Mouse (Mus musculus) forelimb bud, embryonic 11.5 days (tissue): ENCODE results near the gene Tmem43.

Experiments used
- DNase-seq: peaks from one replicate; pipeline ENCODE4 v3.0.0-alpha.2; 2012; ENCODE audit warnings: low read depth, low spot score

Gene Tmem43

GRCm38 (mm10) chr6:91488496-91489212, 15.2 kb downstream of the Tmem43 start:
- DNase-seq, result no peak

GRCm38 (mm10) chr6:91489872-91490271, 16.4 kb downstream of the Tmem43 start:
- DNase-seq, result no peak

DNA sequence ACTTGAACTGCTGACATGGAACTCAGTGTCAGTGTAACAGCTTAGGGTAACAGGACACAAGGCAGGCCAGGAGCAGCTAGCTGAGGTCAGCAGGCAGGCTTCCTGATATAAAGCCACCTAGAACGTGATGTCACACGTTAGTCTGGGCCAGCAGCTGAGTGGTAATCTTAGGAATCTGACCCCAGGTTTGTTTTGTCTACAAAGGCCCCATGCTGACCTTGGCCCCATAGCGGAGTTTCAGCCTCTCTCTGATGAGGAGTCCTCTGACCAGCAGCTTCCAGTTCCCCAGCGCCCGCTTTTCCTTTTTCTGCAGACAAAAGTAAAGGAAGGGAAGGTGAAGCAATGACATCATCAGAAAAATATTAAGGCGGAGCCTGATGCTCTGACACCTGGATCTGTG, 17.5 kb downstream of the Tmem43 start:
- DNase-seq, result no peak

- DNase-seq, result no peak
These were observed 19.6 kb downstream of the Tmem43 start for GRCm38 (mm10) chr6:91493053-91493452.

- no peak for DNase-seq
These were observed 21.0 kb downstream of the Tmem43 start for GRCm38 (mm10) chr6:91494526-91494925.

- no peak for DNase-seq
These were observed 29.8 kb downstream of the Tmem43 start for GRCm38 (mm10) chr6:91503302-91503701.

DNA sequence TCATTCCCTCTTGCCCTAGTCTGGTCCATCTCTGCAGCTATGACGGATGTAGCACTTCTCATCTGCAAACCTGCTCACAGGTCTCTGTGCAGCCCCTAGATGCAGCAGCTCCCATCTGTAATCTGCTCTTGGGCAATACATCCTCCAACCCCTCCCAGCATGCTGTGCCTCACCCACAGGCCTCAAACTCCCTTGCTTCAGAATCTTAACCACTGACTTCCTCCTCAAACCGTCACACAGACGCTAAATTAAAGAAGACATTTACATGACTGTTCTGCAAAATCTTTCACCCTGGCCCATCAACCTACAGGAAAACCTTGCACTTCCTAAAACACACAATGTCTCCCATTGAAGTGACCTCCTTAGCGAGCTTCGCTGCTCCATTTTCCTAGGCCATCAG, 32.5 kb downstream of the Tmem43 start:
- no peak for DNase-seq

- DNase-seq, result no peak
These were observed 34.5 kb downstream of the Tmem43 start for GRCm38 (mm10) chr6:91508041-91508440.

DNA sequence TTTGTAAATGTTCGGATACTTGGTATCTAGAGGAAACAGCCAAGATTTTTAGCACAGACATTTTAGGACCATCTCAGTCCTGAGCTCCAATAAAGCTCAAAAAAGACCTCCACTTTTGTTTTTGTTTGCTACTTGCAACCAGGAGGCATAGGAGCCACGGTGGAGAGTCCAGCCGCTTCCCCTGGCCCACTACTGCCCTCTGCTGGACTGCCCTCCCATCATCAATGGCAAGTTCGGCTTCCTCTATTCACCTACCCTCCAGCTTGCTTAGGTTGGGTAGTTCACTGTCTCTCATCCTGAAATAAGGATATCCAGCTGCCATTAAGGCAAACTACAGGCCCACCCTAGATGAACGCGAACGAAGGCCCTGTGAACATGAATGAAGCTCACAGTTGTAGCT, 35.8 kb downstream of the Tmem43 start:
- peak; percentile 54 for DNase-seq

- no peak for DNase-seq
These were observed 36.7 kb downstream of the Tmem43 start for GRCm38 (mm10) chr6:91510211-91510610.

GRCm38 (mm10) chr6:91514135-91514534, 40.6 kb downstream of the Tmem43 start:
- DNase-seq, result no peak

DNA sequence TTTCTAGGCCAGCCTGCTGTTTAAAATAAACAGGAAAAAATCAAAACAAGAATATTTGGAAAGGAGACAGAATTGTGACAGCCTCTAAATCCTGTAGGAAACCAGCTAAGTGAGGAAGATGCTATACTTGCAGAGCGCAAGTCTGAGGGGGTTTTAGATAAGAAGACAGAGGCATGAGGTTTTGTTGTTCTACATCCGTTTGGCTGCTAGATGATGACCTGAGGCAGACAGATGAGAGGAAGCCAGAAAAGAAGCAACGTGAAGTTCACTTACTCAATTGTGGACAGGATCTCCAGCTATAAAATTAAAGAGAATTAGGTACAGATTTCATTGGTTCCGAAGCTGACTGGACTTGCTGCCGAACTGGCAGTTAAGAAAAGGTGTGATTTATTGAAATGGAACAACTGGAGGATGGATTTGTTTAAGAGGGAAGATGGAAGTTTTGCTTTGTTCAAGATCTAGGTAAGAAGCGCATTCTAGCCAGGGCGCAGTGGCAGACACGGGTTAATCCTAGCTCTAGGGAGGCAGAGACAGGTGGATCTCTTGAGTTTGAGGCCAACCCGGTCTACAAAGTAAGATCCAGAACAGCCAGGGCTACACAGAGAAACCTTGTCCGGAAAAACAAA, 41.3 kb downstream of the Tmem43 start:
- DNase-seq, result no peak

DNA sequence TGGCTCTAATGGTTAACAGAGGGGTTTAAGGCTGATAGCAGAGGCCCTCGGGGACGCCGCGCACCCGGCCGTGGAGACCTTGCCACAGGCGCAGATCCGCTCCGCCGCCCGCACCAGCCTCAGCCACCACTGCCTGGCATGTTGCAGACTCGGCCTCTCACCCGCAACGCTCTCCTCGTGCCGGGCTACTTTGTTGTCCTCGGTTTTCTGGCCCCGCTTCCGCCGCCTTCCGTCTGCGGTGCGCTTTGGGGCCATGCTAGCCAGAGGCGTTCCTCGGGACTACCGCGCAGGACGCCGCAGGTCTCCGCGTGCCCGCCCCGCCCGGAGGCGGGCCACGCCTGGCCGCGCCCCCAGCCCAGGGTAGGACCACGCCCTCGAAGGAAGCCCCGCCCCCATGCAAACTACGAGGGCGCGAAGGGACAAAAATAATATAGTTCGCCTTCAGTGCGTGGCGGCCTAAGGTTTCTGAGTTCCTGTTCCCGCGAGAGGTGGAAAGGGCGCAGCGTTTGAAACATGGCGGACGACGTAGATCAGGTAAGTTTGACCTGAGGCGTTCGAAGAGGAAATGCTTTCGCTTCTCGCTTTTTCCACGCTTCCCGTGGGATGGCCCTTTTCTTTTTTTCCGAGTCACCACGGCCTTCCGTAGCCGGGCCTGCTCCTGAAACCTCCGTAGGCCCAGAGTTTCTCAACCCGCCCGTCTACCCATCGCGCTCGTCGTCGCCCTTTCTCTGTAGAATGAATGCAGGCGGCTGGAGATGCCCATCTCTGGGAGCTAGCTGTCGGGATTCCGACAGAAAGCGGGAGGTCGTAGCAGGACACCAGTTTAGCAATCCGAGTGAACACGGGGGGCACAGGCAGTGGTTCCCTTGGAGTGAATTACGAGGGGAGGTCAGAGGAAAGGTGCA, 42.3 kb downstream of the Tmem43 start, which contains the start of the genes Xpc and Lsm3:
Gene Xpc, minus strand, starts transcription at position 344 of the 905 bp plus-strand sequence.
Gene Lsm3, plus strand, starts transcription at position 384 of the 905 bp plus-strand sequence.
- DNase-seq, result peak; percentile 98

GRCm38 (mm10) chr6:91518454-91519020, 45.0 kb downstream of the Tmem43 start:
- no peak for DNase-seq

DNA sequence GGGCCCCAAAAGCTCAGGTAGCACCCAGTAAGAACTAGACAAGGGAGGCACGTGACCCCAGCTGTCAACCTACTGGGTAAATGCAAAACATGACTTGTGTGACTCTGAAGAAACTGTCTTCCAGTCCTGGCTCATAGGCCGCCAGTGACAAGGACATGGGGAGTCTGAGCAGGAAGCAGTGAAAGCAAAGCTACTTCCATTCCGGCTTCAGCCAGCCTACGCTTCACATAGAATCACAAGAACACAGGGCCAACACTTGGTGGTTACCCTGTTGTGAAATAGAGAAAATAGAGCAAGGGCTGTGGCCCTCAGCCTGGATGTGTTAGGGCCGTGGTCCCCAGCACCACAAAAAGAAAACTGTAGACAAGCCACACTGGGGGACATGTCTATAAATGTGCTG, 49.3 kb downstream of the Tmem43 start:
- DNase-seq, result no peak

- DNase-seq, result no peak
These were observed 52.0 kb downstream of the Tmem43 start for GRCm38 (mm10) chr6:91525544-91525943.

- no peak for DNase-seq
These were observed 53.8 kb downstream of the Tmem43 start for GRCm38 (mm10) chr6:91527227-91527860.

- no peak for DNase-seq
These were observed 54.8 kb downstream of the Tmem43 start for GRCm38 (mm10) chr6:91528265-91528664.

- no peak for DNase-seq
These were observed 57.2 kb downstream of the Tmem43 start for GRCm38 (mm10) chr6:91530673-91531072.

DNA sequence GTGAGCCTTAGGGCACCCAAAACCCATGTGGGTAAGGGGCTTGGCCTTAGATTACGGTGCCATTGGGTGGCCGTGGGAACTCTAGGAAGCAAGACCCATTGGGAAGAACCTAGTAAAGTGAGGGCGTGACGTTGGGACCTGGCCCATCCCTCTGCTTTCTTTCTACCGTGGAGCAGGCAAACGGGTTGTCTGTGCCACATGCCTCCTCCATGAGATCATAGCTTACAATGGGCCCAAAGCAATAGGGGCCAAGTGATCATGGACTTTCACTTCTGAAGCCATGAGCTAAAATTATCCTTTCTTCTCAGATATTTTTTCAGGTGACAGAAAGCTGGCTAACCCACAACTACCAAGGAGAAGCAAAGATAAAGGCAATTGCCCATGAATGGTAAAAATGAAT, 57.8 kb downstream of the Tmem43 start:
- DNase-seq, result no peak

GRCm38 (mm10) chr6:91532661-91533060, 59.2 kb downstream of the Tmem43 start:
- DNase-seq, result no peak
